Mouse (Mus musculus) forebrain, embryonic 13.5 days (tissue): ENCODE measurements around the gene Lrrc71. TPM values are rescaled to one million over a fixed set of nuclear protein-coding genes. Genes with fewer than 3 reads are reported as not detected.

Experiments used
- ATAC-seq: fragments of 200-750 bp; cut with Nextera tagmentation; 2 replicates; pipeline ENCODE4 v1.8.0; 2017
- H3K27ac ChIP-seq: fragments of 300-500 bp; sonication (generic); 2 replicates; pipeline ENCODE4 v1.5.1; 2015; ENCODE audit warnings: inconsistent platforms, mild to moderate bottlenecking, moderate library complexity
- H3K27me3 ChIP-seq: fragments of 300-500 bp; sonication (generic); 2 replicates; pipeline ENCODE4 v1.6.1; 2015; ENCODE audit warnings: mild to moderate bottlenecking, inconsistent platforms
- H3K36me3 ChIP-seq: fragments of 300-500 bp; sonication (generic); 2 replicates; pipeline ENCODE4 v1.6.1; 2015; ENCODE audit warnings: mild to moderate bottlenecking, inconsistent platforms; ENCODE audit not compliant: poor library complexity, severe bottlenecking
- H3K4me1 ChIP-seq: fragments of 300-500 bp; sonication (generic); 2 replicates; pipeline ENCODE4 v1.6.1; 2015; ENCODE audit warnings: inconsistent platforms
- H3K4me2 ChIP-seq: fragments of 300-500 bp; sonication (generic); 2 replicates; pipeline ENCODE4 v1.6.1; 2015; ENCODE audit warnings: inconsistent platforms, mild to moderate bottlenecking, moderate library complexity
- H3K4me3 ChIP-seq: fragments of 300-500 bp; sonication (generic); 2 replicates; pipeline ENCODE4 v1.5.1; 2015; ENCODE audit warnings: mild to moderate bottlenecking, inconsistent platforms
- H3K9ac ChIP-seq: fragments of 300-500 bp; sonication (generic); 2 replicates; pipeline ENCODE4 v1.6.1; 2015; ENCODE audit warnings: mild to moderate bottlenecking, inconsistent platforms
- H3K9me3 ChIP-seq: fragments of 300-500 bp; sonication (generic); replicated peaks from 2 replicates; pipeline ENCODE4 v1.6.1; 2016; ENCODE audit warnings: inconsistent platforms
- WGBS: fragments of 180-500 bp; shearing (Covaris S2); methylation state at CpG from one replicate; pipeline ENCODE4 v1.1.7; 2015; 5-methylcytosine and 5-hydroxymethylcytosine counted together
- polyA plus RNA-seq: library from polyadenylated mRNA; unstranded; fragments of >200 nt; fragmentation: Nextera tagmentation; extraction: Ambion mirVana; gene quantifications from 2 replicates; pipeline ENCODE4 v1.2.1, GENCODE M21; 2015

Gene Lrrc71
- polyA plus RNA-seq = 0.35 and 0.58 TPM in 2 replicates

- H3K27me3 ChIP-seq = 0 out of 2 replicates have a peak, but pooled peaks cover 9% of the 10 kb centered on the region
- H3K36me3 ChIP-seq = no peaks in the 10 kb centered on the region
- WGBS = 49% methylated on average over 13 of the region's 13 CpGs
- no peak within 1 kb of the TSS for H3K9ac ChIP-seq
- no peak within 1 kb of the TSS for H3K27ac ChIP-seq
- H3K4me1 ChIP-seq = peaks cover 12% of the 10 kb centered on the region
- no peak within 1 kb of the TSS for H3K4me2 ChIP-seq
- H3K9me3 ChIP-seq = no peaks in the 10 kb centered on the region
- no peak within 1 kb of the TSS for H3K4me3 ChIP-seq
- ATAC-seq = no peak
Measured at GRCm38 (mm10) chr3:87748431-87748830, at the start of gene Lrrc71. Gene Lrrc71, minus strand, starts transcription at chr3:87748625.

GRCm38 (mm10) chr3:87796736-87797334 lies 48.4 kb upstream of the Lrrc71 start, which contains the start of gene Insrr:
Gene Insrr, plus strand, starts transcription at chr3:87796951.
- under 1% methylated on average over 29 of the region's 29 CpGs for WGBS
- no peaks in the 10 kb centered on the region for H3K36me3 ChIP-seq
- peak within 1 kb of the TSS; percentile 29 for H3K4me3 ChIP-seq
- ATAC-seq = no peak
- peak within 1 kb of the TSS; percentile 57 for H3K4me2 ChIP-seq
- peak within 1 kb of the TSS; percentile 58 for H3K9ac ChIP-seq
- peaks cover 33% of the 10 kb centered on the region for H3K4me1 ChIP-seq
- H3K27ac ChIP-seq = no peak within 1 kb of the TSS
- H3K9me3 ChIP-seq = no peaks in the 10 kb centered on the region
- H3K27me3 ChIP-seq = peaks cover 100% of the 10 kb centered on the region

- no peak; the same call in 1 of the 2 replicates for ATAC-seq
- H3K4me2 ChIP-seq = peak overlapping the region; percentile 52
- 16% methylated on average over 33 of the region's 33 CpGs for WGBS
- H3K27ac ChIP-seq = no peak overlapping the region
- H3K4me1 ChIP-seq = peaks cover 33% of the 10 kb centered on the region
- peak overlapping the region; percentile 22; the same call in 1 of the 2 replicates for H3K9ac ChIP-seq
- H3K4me3 ChIP-seq = peak overlapping the region; percentile 26
- no peaks in the 10 kb centered on the region for H3K36me3 ChIP-seq
- H3K9me3 ChIP-seq = no peaks in the 10 kb centered on the region
- H3K27me3 ChIP-seq = peaks cover 100% of the 10 kb centered on the region
Measured at GRCm38 (mm10) chr3:87795336-87796277, 47.2 kb upstream of the Lrrc71 start.

- H3K4me1 ChIP-seq = peaks cover 36% of the 10 kb centered on the region
- peak within 1 kb of the TSS; percentile 52 for H3K4me2 ChIP-seq
- peak within 1 kb of the TSS; percentile 22; the same call in 1 of the 2 replicates for H3K9ac ChIP-seq
- no peaks in the 10 kb centered on the region for H3K9me3 ChIP-seq
- no peak for ATAC-seq
- no peak within 1 kb of the TSS for H3K27ac ChIP-seq
- H3K4me3 ChIP-seq = peak within 1 kb of the TSS; percentile 26
- peaks cover 95% of the 10 kb centered on the region for H3K27me3 ChIP-seq
- H3K36me3 ChIP-seq = no peaks in the 10 kb centered on the region
- WGBS = under 1% methylated on average over 45 of the region's 47 CpGs
Measured at GRCm38 (mm10) chr3:87794922-87795325, 46.5 kb upstream of the Lrrc71 start, which contains the start of gene Ntrk1. Gene Ntrk1, minus strand, starts transcription at chr3:87795162.

GRCm38 (mm10) chr3:87789768-87790167 lies 41.3 kb upstream of the Lrrc71 start:
- H3K4me2 ChIP-seq = no peak overlapping the region
- 32% methylated on average over 5 of the region's 5 CpGs for WGBS
- no peak overlapping the region for H3K27ac ChIP-seq
- no peak for ATAC-seq
- H3K36me3 ChIP-seq = no peaks in the 10 kb centered on the region
- H3K9me3 ChIP-seq = no peaks in the 10 kb centered on the region
- H3K4me1 ChIP-seq = peaks cover 14% of the 10 kb centered on the region
- peaks cover 46% of the 10 kb centered on the region for H3K27me3 ChIP-seq
- no peak overlapping the region for H3K4me3 ChIP-seq
- H3K9ac ChIP-seq = no peak overlapping the region

- no peaks in the 10 kb centered on the region for H3K9me3 ChIP-seq
- no peak overlapping the region for H3K9ac ChIP-seq
- H3K4me3 ChIP-seq = no peak overlapping the region
- H3K27me3 ChIP-seq = peaks cover 41% of the 10 kb centered on the region
- no peak overlapping the region for H3K4me2 ChIP-seq
- ATAC-seq = no peak
- no peaks in the 10 kb centered on the region for H3K36me3 ChIP-seq
- H3K27ac ChIP-seq = no peak overlapping the region
- WGBS = 68% methylated on average over 1 of the region's 1 CpGs
- peaks cover 11% of the 10 kb centered on the region; the same call in 1 of the 2 replicates for H3K4me1 ChIP-seq
Measured at GRCm38 (mm10) chr3:87789248-87789647, 40.8 kb upstream of the Lrrc71 start.

GRCm38 (mm10) chr3:87785626-87786214 lies 37.3 kb upstream of the Lrrc71 start:
- no peak overlapping the region for H3K4me2 ChIP-seq
- no peaks in the 10 kb centered on the region for H3K36me3 ChIP-seq
- no peaks in the 10 kb centered on the region for H3K9me3 ChIP-seq
- ATAC-seq = no peak
- 66% methylated on average over 6 of the region's 6 CpGs for WGBS
- no peak overlapping the region for H3K4me3 ChIP-seq
- H3K27me3 ChIP-seq = peaks cover 9% of the 10 kb centered on the region
- H3K9ac ChIP-seq = no peak overlapping the region
- H3K4me1 ChIP-seq = peaks cover 11% of the 10 kb centered on the region; the same call in 1 of the 2 replicates
- no peak overlapping the region for H3K27ac ChIP-seq

- Histone ChIP-seq H3K4me1 (peaks cover 10% of the 10 kb centered on the region; the same call in 1 of the 2 replicates), H3K9me3 (no peaks in the 10 kb centered on the region), H3K27me3 (0 out of 2 replicates have a peak, but pooled peaks cover 8% of the 10 kb centered on the region), H3K9ac (no peak overlapping the region), H3K4me2 (no peak overlapping the region), H3K27ac (no peak overlapping the region), H3K4me3 (no peak overlapping the region), H3K36me3 (no peaks in the 10 kb centered on the region)
- 82% methylated on average over 5 of the region's 5 CpGs for WGBS
- no peak for ATAC-seq
Measured at GRCm38 (mm10) chr3:87785156-87785555, 36.7 kb upstream of the Lrrc71 start.

GRCm38 (mm10) chr3:87783282-87784023 lies 35.0 kb upstream of the Lrrc71 start:
- Histone ChIP-seq H3K4me2 (no peak overlapping the region), H3K4me3 (no peak overlapping the region), H3K9ac (no peak overlapping the region), H3K4me1 (0 out of 2 replicates have a peak, but pooled peaks cover 6% of the 10 kb centered on the region), H3K9me3 (no peaks in the 10 kb centered on the region), H3K36me3 (no peaks in the 10 kb centered on the region), H3K27ac (no peak overlapping the region), H3K27me3 (peaks cover 15% of the 10 kb centered on the region; the same call in 1 of the 2 replicates)
- no peak for ATAC-seq
- 84% methylated on average over 25 of the region's 25 CpGs for WGBS

- 26% methylated on average over 2 of the region's 2 CpGs for WGBS
- Histone ChIP-seq H3K4me1 (peaks cover 11% of the 10 kb centered on the region; the same call in 1 of the 2 replicates), H3K27me3 (peaks cover 26% of the 10 kb centered on the region), H3K9ac (no peak overlapping the region), H3K27ac (no peak overlapping the region), H3K4me3 (no peak overlapping the region), H3K36me3 (no peaks in the 10 kb centered on the region), H3K9me3 (no peaks in the 10 kb centered on the region), H3K4me2 (no peak overlapping the region)
- no peak for ATAC-seq
Measured at GRCm38 (mm10) chr3:87779086-87779485, 30.7 kb upstream of the Lrrc71 start.

- ATAC-seq = no peak
Measured at GRCm38 (mm10) chr3:87778283-87778682, 29.9 kb upstream of the Lrrc71 start.

More at GRCm38 (mm10) chr3:87778283-87778682, 29.9 kb upstream of the Lrrc71 start:
- peak overlapping the region; percentile 26; the same call in 1 of the 2 replicates for H3K9ac ChIP-seq
- H3K4me1 ChIP-seq = peaks cover 11% of the 10 kb centered on the region; the same call in 1 of the 2 replicates
- no peaks in the 10 kb centered on the region for H3K9me3 ChIP-seq
- H3K27me3 ChIP-seq = peaks cover 26% of the 10 kb centered on the region
- H3K27ac ChIP-seq = no peak overlapping the region
- H3K4me2 ChIP-seq = peak overlapping the region; percentile 24
- no peaks in the 10 kb centered on the region for H3K36me3 ChIP-seq
- H3K4me3 ChIP-seq = no peak overlapping the region
- 50% methylated on average over 23 of the region's 23 CpGs for WGBS
